Mouse (Mus musculus) CD8-positive naive resting alpha-beta T cell, adult 2 months (primary cell): Measurements from ENCODE around the gene Vmn2r79.
"Not testable (repeated sequence)": the region's sequence is repeated elsewhere in the genome, so short reads cannot be mapped to it uniquely, and the experiment has no call there.

Source experiments
- DNase-seq, 2 experiments: peaks; one replicate each; pipeline ENCODE4 v3.0.0; 2022; ENCODE audit warnings: low read depth in 2 of 2, low spot score in 2 of 2

Vmn2r79 gene

GRCm38 (mm10) chr7:86995815-86996214, at the start of gene Vmn2r79:
Gene Vmn2r79, plus strand, starts transcription at chr7:86996115.
- not testable (repeated sequence) for DNase-seq

GRCm38 (mm10) chr7:86994700-86995099, 1.2 kb upstream of the Vmn2r79 start:
- no peak for DNase-seq

GRCm38 (mm10) chr7:87026486-87026885, 30.6 kb downstream of the Vmn2r79 start:
- not testable (repeated sequence) for DNase-seq

GRCm38 (mm10) chr7:87063576-87063975, 67.7 kb downstream of the Vmn2r79 start:
- no peak for DNase-seq
